Mouse (Mus musculus): ENCODE data around the gene Olfr889. TPM values are rescaled to one million over a fixed set of nuclear protein-coding genes. Genes with fewer than 3 reads are reported as not detected.
"Not testable (repeated sequence)": the region's sequence is repeated elsewhere in the genome, so short reads cannot be mapped to it uniquely, and the experiment has no call there.

The Olfr889 gene
- not detected in 2 replicates for polyA plus RNA-seq (2012; rRNA removed)

DNA sequence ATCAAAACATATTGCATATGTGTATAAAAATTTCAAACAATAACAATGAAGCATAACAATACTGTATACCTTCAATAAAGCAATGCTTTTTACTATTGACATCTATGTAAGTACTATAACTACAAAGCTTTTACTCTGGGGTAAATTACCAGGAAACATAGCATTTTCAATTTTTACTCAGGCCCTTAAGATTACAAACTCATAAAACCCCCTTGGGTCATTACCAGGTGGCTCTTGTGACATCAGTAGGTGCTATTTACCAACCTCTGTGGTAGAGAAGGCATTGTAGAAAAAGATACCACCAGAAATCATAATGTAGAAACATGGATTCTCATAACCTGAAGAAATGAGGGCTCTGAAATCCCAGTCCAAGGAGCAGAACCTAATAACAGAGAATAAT, at the start of gene Olfr889:
Olfr889 (plus strand) TSS at position 301 of the 400 bp plus-strand sequence.
- DNase-seq (ENCODE audit: low spot score): no peak

DNA sequence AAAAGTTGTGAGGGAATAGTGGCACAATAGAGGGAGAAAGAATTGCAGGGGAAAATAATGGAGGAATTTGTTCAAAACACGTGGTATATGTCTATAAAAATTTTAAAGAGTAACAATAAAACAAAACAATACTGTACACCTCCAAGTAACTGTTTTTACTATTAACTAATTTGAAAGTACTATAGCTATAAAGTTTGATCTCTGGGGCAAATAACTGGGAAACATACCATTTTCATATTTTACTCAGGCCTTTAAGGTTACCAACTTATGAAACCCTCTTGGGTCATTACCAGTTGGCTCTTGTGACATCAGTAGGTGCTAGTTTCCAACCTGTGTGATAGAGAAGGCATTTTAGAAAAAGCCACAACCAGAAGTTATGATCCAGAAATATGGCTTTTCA, 31.2 kb upstream of the Olfr889 start, which contains the start of gene Olfr887:
Olfr887 (plus strand) TSS at position 301 of the 400 bp plus-strand sequence.
- DNase-seq (ENCODE audit: low spot score): no peak

GRCm38 (mm10) chr9:38107828-38108227, 7.2 kb upstream of the Olfr889 start, which contains the start of gene Olfr888:
Gene Olfr888 (plus strand): TSS chr9:38108128.
- DNase-seq (ENCODE audit: low spot score): no peak

DNA sequence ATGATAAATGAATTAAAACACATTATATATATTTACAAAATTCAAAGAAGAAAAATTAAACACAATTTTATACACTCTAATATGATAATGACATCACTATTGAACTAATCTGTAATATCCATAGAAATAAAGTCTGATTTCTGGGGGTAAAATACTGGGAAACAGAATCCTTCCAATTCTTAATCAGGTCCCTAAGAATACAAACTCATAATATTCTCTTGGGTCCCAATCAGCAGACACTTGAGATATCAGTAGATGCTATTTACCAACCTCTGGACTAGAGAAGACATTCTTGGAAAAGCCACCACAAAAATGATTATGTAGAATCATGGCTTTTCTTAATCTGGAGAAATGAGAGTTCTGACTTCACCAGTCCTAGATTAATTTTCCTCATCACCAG, 27.2 kb downstream of the Olfr889 start, which contains the start of gene Olfr890:
Olfr890 (plus strand) TSS at position 301 of the 400 bp plus-strand sequence.
- no peak for DNase-seq (ENCODE audit: low spot score)

- not testable (repeated sequence) for DNase-seq (ENCODE audit: low spot score)
These were observed 53.3 kb downstream of the Olfr889 start for GRCm38 (mm10) chr9:38168341-38168740.

Other genes with a start within 250 kb of the Olfr889 start
- not detected in 2 replicates for gene Olfr145, start 218.5 kb upstream of the Olfr889 start, polyA plus RNA-seq (2012; rRNA removed)
- not detected in 2 replicates for gene Olfr878, start 197.4 kb upstream of the Olfr889 start, polyA plus RNA-seq (2012; rRNA removed)
- not detected in 2 replicates for gene Olfr881, start 123.4 kb upstream of the Olfr889 start, polyA plus RNA-seq (2012; rRNA removed)
- gene Olfr883, start 89.4 kb upstream of the Olfr889 start, polyA plus RNA-seq (2012; rRNA removed): not detected in 2 replicates
- gene Olfr884, start 68.6 kb upstream of the Olfr889 start, polyA plus RNA-seq (2012; rRNA removed): not detected in 2 replicates
- gene Olfr885, start 53.9 kb upstream of the Olfr889 start, polyA plus RNA-seq (2012; rRNA removed): not detected in 2 replicates
- gene Olfr887, start 31.1 kb upstream of the Olfr889 start, polyA plus RNA-seq (2012; rRNA removed): not detected in 2 replicates
- not detected in 2 replicates for gene Olfr888, start 7.1 kb upstream of the Olfr889 start, polyA plus RNA-seq (2012; rRNA removed)
- gene Olfr890, start 27.3 kb downstream of the Olfr889 start, polyA plus RNA-seq (2012; rRNA removed): not detected in 2 replicates
- gene Olfr891, start 65.6 kb downstream of the Olfr889 start, polyA plus RNA-seq (2012; rRNA removed): not detected in 2 replicates
- 0.18 and 0.36 TPM in 2 replicates for gene Olfr893, start 93.2 kb downstream of the Olfr889 start, polyA plus RNA-seq (2012; rRNA removed)
- gene Olfr894, start 102.9 kb downstream of the Olfr889 start, polyA plus RNA-seq (2012; rRNA removed): not detected in 2 replicates
- 0.12 and 0.19 TPM in 2 replicates for gene Olfr143, start 137.6 kb downstream of the Olfr889 start, polyA plus RNA-seq (2012; rRNA removed)
- 0.27 and 0.48 TPM in 2 replicates for gene Olfr895, start 152.7 kb downstream of the Olfr889 start, polyA plus RNA-seq (2012; rRNA removed)
- not detected in 2 replicates for gene Olfr896-ps1, start 175.9 kb downstream of the Olfr889 start, polyA plus RNA-seq (2012; rRNA removed)
- gene Olfr25, start 213.9 kb downstream of the Olfr889 start, polyA plus RNA-seq (2012; rRNA removed): not detected in 2 replicates
- gene Olfr898, start 233.2 kb downstream of the Olfr889 start, polyA plus RNA-seq (2012; rRNA removed): not detected in 2 replicates